19 mouse cellular contexts compared by ENCODE assay signal in genomic region chr12:73793216-73793615, GRCm38 (mm10).
DNase-seq lines count a peak whose midpoint lies in the region; ATAC-seq lines count a peak whose summit lies in the region.
"Had no signal": no experiment of that assay in that cellular context is flagged by ENCODE, and none has a peak within 500 bp of the region (broad histone marks: within the 10 kb centered on the region; RNA-seq: fewer than 3 reads in every experiment).

No protein-coding gene starts in this region.

- DNase-seq in heart, postnatal 4 days: no peak
- DNase-seq in cerebellum, postnatal 36 days: no peak
- no peak for DNase-seq in lung, postnatal 25 days (ENCODE audit: low spot score)
- DNase-seq in lung, adult 18-20 months: no peak
- DNase-seq: cerebellum, postnatal 10 days; embryo, embryonic 11 days; gastrocnemius, postnatal 36 days; lung, postnatal 10 days; right cerebral cortex, postnatal 14 days had no signal

- no peaks in the 10 kb centered on the region for H3K9me3 ChIP-seq in heart, embryonic 14.5 days (ENCODE audit: control insufficient read depth, low read length)
- H3K9me3 ChIP-seq in midbrain, embryonic 13.5 days: no peaks in the 10 kb centered on the region
- H3K9me3 ChIP-seq in midbrain, embryonic 15.5 days: no peaks in the 10 kb centered on the region
- H3K9me3 ChIP-seq in kidney, embryonic 15.5 days (replicated peaks): no peaks in the 10 kb centered on the region
- H3K9me3 ChIP-seq: hindbrain, embryonic 12.5 days; limb, embryonic 13.5 days; liver, embryonic 15.5 days; megakaryocyte, embryonic 14.5 days; neural tube, embryonic 12.5 days had no signal

- H3K4me2 ChIP-seq in heart, embryonic 14.5 days (ENCODE audit: low read length): no peak overlapping the region
- 0 out of 2 replicates have a peak overlapping the region, but pooled peaks have one; percentile 9 for H3K4me2 ChIP-seq in midbrain, embryonic 13.5 days (replicated peaks)
- no peak overlapping the region; the same call in 1 of the 2 replicates for H3K4me2 ChIP-seq in midbrain, embryonic 15.5 days
- peak overlapping the region; percentile 12; the same call in 1 of the 2 replicates for H3K4me2 ChIP-seq in kidney, embryonic 15.5 days

- no peaks in the 10 kb centered on the region for H3K36me3 ChIP-seq in heart, embryonic 14.5 days (ENCODE audit: control insufficient read depth, insufficient read depth, low read length)
- H3K36me3 ChIP-seq in midbrain, embryonic 13.5 days: no peaks in the 10 kb centered on the region
- no peaks in the 10 kb centered on the region for H3K36me3 ChIP-seq in midbrain, embryonic 15.5 days (replicated peaks)
- no peaks in the 10 kb centered on the region for H3K36me3 ChIP-seq in kidney, embryonic 15.5 days
- H3K36me3 ChIP-seq: G1E; hindbrain, embryonic 12.5 days; limb, embryonic 13.5 days; liver, embryonic 15.5 days; neural tube, embryonic 12.5 days had no signal

- H3K4me1 ChIP-seq in heart, embryonic 14.5 days (ENCODE audit: control insufficient read depth in 2 of 2, insufficient read depth in 2 of 2, low read length in 2 of 2): peaks cover 55 to 62% of the 10 kb centered on the region in 2 experiments
- H3K4me1 ChIP-seq in midbrain, embryonic 13.5 days (replicated peaks): peaks cover 16% of the 10 kb centered on the region
- H3K4me1 ChIP-seq in midbrain, embryonic 15.5 days: peaks cover 21% of the 10 kb centered on the region
- peaks cover 42% of the 10 kb centered on the region for H3K4me1 ChIP-seq in kidney, embryonic 15.5 days

- H3K9ac ChIP-seq in heart, embryonic 14.5 days (ENCODE audit: low read length): peak overlapping the region; percentile 69; the same call in 1 of the 2 replicates
- H3K9ac ChIP-seq in midbrain, embryonic 13.5 days (replicated peaks): no peak overlapping the region
- H3K9ac ChIP-seq in midbrain, embryonic 15.5 days: no peak overlapping the region
- H3K9ac ChIP-seq in kidney, embryonic 15.5 days: no peak overlapping the region
- H3K9ac ChIP-seq: hindbrain, embryonic 12.5 days; limb, embryonic 13.5 days; liver, embryonic 15.5 days; neural tube, embryonic 12.5 days had no signal

- ATAC-seq in heart, embryonic 14.5 days (ENCODE audit: insufficient number of reproducible peaks, insufficient read depth, low FRiP score, low read depth): no peak
- no peak for ATAC-seq in midbrain, embryonic 13.5 days
- ATAC-seq in midbrain, embryonic 15.5 days (replicated peaks): no peak
- ATAC-seq in kidney, embryonic 15.5 days (replicated peaks; ENCODE audit: low FRiP score): no peak

- no peaks in the 10 kb centered on the region for H3K27me3 ChIP-seq in heart, embryonic 14.5 days (ENCODE audit: control insufficient read depth, insufficient read depth, low read length)
- no peaks in the 10 kb centered on the region for H3K27me3 ChIP-seq in midbrain, embryonic 13.5 days
- H3K27me3 ChIP-seq in midbrain, embryonic 15.5 days (replicated peaks): no peaks in the 10 kb centered on the region
- H3K27me3 ChIP-seq in kidney, embryonic 15.5 days: no peaks in the 10 kb centered on the region
- H3K27me3 ChIP-seq: hindbrain, embryonic 12.5 days; liver, embryonic 15.5 days had no signal

- WGBS in heart, embryonic 14.5 days: 69% methylated on average over 13 of the region's 13 CpGs
- WGBS in midbrain, embryonic 13.5 days: 41% methylated on average over 13 of the region's 13 CpGs
- 35% methylated on average over 13 of the region's 13 CpGs for WGBS in midbrain, embryonic 15.5 days
- 43% methylated on average over 13 of the region's 13 CpGs for WGBS in kidney, embryonic 15.5 days

- H3K27ac ChIP-seq in heart, embryonic 14.5 days (replicated peaks in 1 of 2; ENCODE audit: control insufficient read depth in 1 of 2, insufficient read depth in 1 of 2, low read depth in 2 of 2, low read length in 2 of 2): peak overlapping the region; percentile 93 to 96
- no peak overlapping the region for H3K27ac ChIP-seq in midbrain, embryonic 13.5 days
- no peak overlapping the region for H3K27ac ChIP-seq in midbrain, embryonic 15.5 days
- peak overlapping the region; percentile 63 for H3K27ac ChIP-seq in kidney, embryonic 15.5 days
- H3K27ac ChIP-seq: hindbrain, embryonic 12.5 days; liver, embryonic 15.5 days; neural tube, embryonic 12.5 days had no signal

- H3K4me3 ChIP-seq in heart, embryonic 14.5 days (ENCODE audit: control insufficient read depth in 1 of 2, insufficient read depth in 1 of 2, low read depth in 1 of 2, low read length in 2 of 2): no peak overlapping the region
- no peak overlapping the region for H3K4me3 ChIP-seq in midbrain, embryonic 13.5 days (replicated peaks)
- no peak overlapping the region for H3K4me3 ChIP-seq in midbrain, embryonic 15.5 days
- no peak overlapping the region for H3K4me3 ChIP-seq in kidney, embryonic 15.5 days (replicated peaks)
- H3K4me3 ChIP-seq: hindbrain, embryonic 12.5 days; limb, embryonic 13.5 days; liver, embryonic 15.5 days; megakaryocyte, embryonic 14.5 days; neural tube, embryonic 12.5 days had no signal

Comparison
In these comparisons a context has a peak if more than half of its experiments do, and no peak if none do; other contexts are left out.
1. H3K4me2 ChIP-seq: peak in midbrain, embryonic 13.5 days (single experiment) and kidney, embryonic 15.5 days (single experiment); none in heart, embryonic 14.5 days (single experiment) and midbrain, embryonic 15.5 days (single experiment).
2. H3K27ac ChIP-seq: peak in heart, embryonic 14.5 days (2 of 2) and kidney, embryonic 15.5 days (single experiment); none in midbrain, embryonic 13.5 days (single experiment) and midbrain, embryonic 15.5 days (single experiment).